Mouse (Mus musculus): Measurements from ENCODE around the gene Ifngr1. TPM values are rescaled to one million over a fixed set of nuclear protein-coding genes. Genes with fewer than 3 reads are reported as not detected.

The Ifngr1 gene
- total and polyA plus RNA-seq, 3 experiments, result 15.4 to 18.6 TPM; not detected in 1

DNA sequence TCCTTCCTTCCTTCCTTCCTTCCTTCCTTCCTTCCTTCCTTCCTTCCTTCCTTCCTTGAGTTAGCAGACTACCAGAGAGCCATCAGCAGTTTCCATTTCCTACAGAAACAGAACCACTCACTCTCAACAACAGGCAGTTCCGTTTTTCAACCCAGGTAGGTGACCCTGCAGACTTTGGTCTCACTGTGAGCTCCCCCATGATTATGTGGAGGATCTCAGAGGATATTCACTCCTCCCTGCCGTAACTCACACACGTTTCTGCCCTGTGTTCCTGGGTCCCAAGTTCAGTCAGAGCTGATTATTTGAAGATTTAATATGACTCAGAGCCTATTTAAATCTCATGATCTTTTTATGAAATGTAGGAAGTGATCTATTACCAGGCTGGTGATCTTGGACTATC lies 11.1 kb upstream of the Ifngr1 start:
- no peaks in the 10 kb centered on the region for H3K9me3 ChIP-seq (replicated peaks; ENCODE audit: insufficient read depth, low read length)
- H3K27me3 ChIP-seq (ENCODE audit: control insufficient read depth in 1 of 2, insufficient read depth in 2 of 2, low read length in 2 of 2), result no peaks in the 10 kb centered on the region
- H3K4me1 ChIP-seq (ENCODE audit: control insufficient read depth in 1 of 2, insufficient read depth in 2 of 2, low read length in 2 of 2), result peaks cover 23 to 25% of the 10 kb centered on the region in 2 experiments
- H3K4me3 ChIP-seq (ENCODE audit: control insufficient read depth in 1 of 2, insufficient read depth in 1 of 2, low read depth in 2 of 2, low read length in 2 of 2), result no peak overlapping the region
- DNase-seq (ENCODE audit: low read depth, low spot score), result no peak
- peaks cover 0 to 33% of the 10 kb centered on the region in 2 experiments; a peak in 2 of 4 replicates for H3K36me3 ChIP-seq (ENCODE audit: control insufficient read depth in 1 of 2, insufficient read depth in 2 of 2, low read length in 2 of 2)
- no peak overlapping the region for H3K9ac ChIP-seq (ENCODE audit: control insufficient read depth, low read depth, low read length, poor library complexity, severe bottlenecking)
- no peaks in the 10 kb centered on the region for H3K79me2 ChIP-seq (ENCODE audit: control insufficient read depth, insufficient read depth, low read length, poor library complexity)
- H3K27ac ChIP-seq (ENCODE audit: control insufficient read depth, low read depth, low read length), result no peak overlapping the region
- TF ChIP-seq GATA1 (IDR thresholded peaks at IDR 0.05; ENCODE audit: low read depth, low read length) (no peak), ETS1 (IDR thresholded peaks at IDR 0.05; ENCODE audit: low read depth, low read length) (no peak), TCF12 (IDR thresholded peaks at IDR 0.05; ENCODE audit: low read depth, low read length) (no peak), SMC3 (IDR thresholded peaks at IDR 0.05; ENCODE audit: low read depth, low read length) (no peak), UBTF (IDR thresholded peaks at IDR 0.05; ENCODE audit: borderline replicate concordance, insufficient read depth, low read depth, low read length) (no peak), ZMIZ1 (IDR thresholded peaks at IDR 0.05; ENCODE audit: low read depth, low read length) (no peak), MEF2A (IDR thresholded peaks at IDR 0.05; ENCODE audit: extremely low read depth, insufficient replicate concordance, low read depth, low read length, poor library complexity, severe bottlenecking) (no peak), CHD1 (IDR thresholded peaks at IDR 0.05; ENCODE audit: low read depth, low read length) (no peak), EP300 (IDR thresholded peaks at IDR 0.05; ENCODE audit: low read depth in 1 of 2, low read length in 2 of 2) (no peak), POLR2A (IDR thresholded peaks at IDR 0.05; ENCODE audit: control insufficient read depth in 1 of 2, insufficient read depth in 1 of 2, low read depth in 1 of 2, low read length in 2 of 2, poor library complexity in 1 of 2) (no peak), USF1 (IDR thresholded peaks at IDR 0.05; ENCODE audit: low read depth, low read length) (no peak), BHLHE40 (IDR thresholded peaks at IDR 0.05; ENCODE audit: borderline replicate concordance, low read depth, low read length) (no peak), E2F4 (IDR thresholded peaks at IDR 0.05; ENCODE audit: borderline replicate concordance, low read depth, low read length) (no peak), POLR2AphosphoS2 (IDR thresholded peaks at IDR 0.05; ENCODE audit: low read length) (no peak), ZKSCAN1 (IDR thresholded peaks at IDR 0.05; ENCODE audit: low read depth, low read length) (no peak), HCFC1 (IDR thresholded peaks at IDR 0.05; ENCODE audit: low read depth, low read length) (no peak), ZNF384 (IDR thresholded peaks at IDR 0.05; ENCODE audit: low read depth, low read length) (no peak)

DNA sequence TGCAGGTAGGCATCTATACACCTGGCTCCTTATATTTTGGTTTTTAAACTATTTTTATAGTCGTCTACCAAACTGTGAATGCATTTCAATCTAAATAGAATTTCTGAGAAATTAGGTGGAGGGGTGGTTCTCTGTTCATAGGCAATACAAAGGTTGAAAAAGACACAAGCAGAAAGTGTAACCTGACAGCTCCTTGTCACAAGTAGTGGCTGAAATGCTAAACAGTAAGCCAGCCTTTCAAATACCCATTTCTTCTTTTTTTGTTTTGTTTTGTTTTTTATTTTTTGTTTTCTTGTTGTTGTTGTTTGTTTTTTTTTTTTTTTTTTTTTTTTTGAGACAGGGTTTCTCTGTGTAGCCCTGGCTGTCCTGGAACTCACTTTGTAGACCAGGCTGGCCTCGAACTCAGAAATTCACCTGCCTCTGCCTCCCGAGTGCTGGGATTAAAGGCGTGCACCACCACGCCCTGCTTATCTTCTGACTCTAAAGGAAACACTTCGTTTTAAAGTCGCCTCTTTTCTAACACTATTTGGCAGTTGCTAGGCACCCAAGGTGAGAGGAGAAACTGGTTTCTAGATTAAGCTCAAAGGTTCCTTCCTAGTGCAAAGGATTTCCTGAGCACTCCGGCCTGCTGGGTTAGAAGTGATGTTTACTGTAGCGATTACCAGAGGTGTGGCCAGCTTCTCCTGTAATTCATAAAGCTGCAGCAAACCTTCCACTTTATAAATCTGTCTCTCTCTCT lies 9.7 kb upstream of the Ifngr1 start:
- no peaks in the 10 kb centered on the region for H3K9me3 ChIP-seq (replicated peaks; ENCODE audit: insufficient read depth, low read length)
- DNase-seq (ENCODE audit: low read depth, low spot score), result peak; percentile 46
- H3K27me3 ChIP-seq (ENCODE audit: control insufficient read depth in 1 of 2, insufficient read depth in 2 of 2, low read length in 2 of 2), result no peaks in the 10 kb centered on the region
- TF ChIP-seq EP300 (IDR thresholded peaks at IDR 0.05; ENCODE audit: low read depth in 1 of 2, low read length in 2 of 2) (peak in 1 of 2 experiments; percentile 16; a peak in 1 of 4 replicates), POLR2AphosphoS2 (IDR thresholded peaks at IDR 0.05; ENCODE audit: low read length) (no peak)
- H3K9ac ChIP-seq (ENCODE audit: control insufficient read depth, low read depth, low read length, poor library complexity, severe bottlenecking), result no peak overlapping the region
- H3K27ac ChIP-seq (ENCODE audit: control insufficient read depth, low read depth, low read length), result peak overlapping the region; percentile 79
- H3K79me2 ChIP-seq (ENCODE audit: control insufficient read depth, insufficient read depth, low read length, poor library complexity), result no peaks in the 10 kb centered on the region
- peaks cover 0 to 33% of the 10 kb centered on the region in 2 experiments; a peak in 2 of 4 replicates for H3K36me3 ChIP-seq (ENCODE audit: control insufficient read depth in 1 of 2, insufficient read depth in 2 of 2, low read length in 2 of 2)
- H3K4me1 ChIP-seq (ENCODE audit: control insufficient read depth in 1 of 2, insufficient read depth in 2 of 2, low read length in 2 of 2), result peaks cover 23 to 25% of the 10 kb centered on the region in 2 experiments
- no peak overlapping the region for H3K4me3 ChIP-seq (ENCODE audit: control insufficient read depth in 1 of 2, insufficient read depth in 1 of 2, low read depth in 2 of 2, low read length in 2 of 2)

Data from MEL (cell line).